Mouse (Mus musculus): ENCODE data around the gene Actg2. TPM values are rescaled to one million over a fixed set of nuclear protein-coding genes. Genes with fewer than 3 reads are reported as not detected.

The Actg2 gene
- total RNA-seq, 4 experiments from 2014 or later = not detected

- DNase-seq (ENCODE audit: low spot score in 2 of 2) = no peak
Measured at GRCm38 (mm10) chr6:83480019-83480655, 55.9 kb downstream of the Actg2 start.

GRCm38 (mm10) chr6:83479193-83479592 is 56.9 kb downstream of the Actg2 start:
- no peak for DNase-seq (ENCODE audit: low spot score in 2 of 2)

- DNase-seq (ENCODE audit: low spot score in 2 of 2) = no peak
Measured at GRCm38 (mm10) chr6:83478628-83479027, 57.4 kb downstream of the Actg2 start.

- no peak for DNase-seq (ENCODE audit: low spot score in 2 of 2)
Measured at GRCm38 (mm10) chr6:83478217-83478616, 57.8 kb downstream of the Actg2 start.

- no peak for DNase-seq (ENCODE audit: low spot score in 2 of 2)
Measured at GRCm38 (mm10) chr6:83475431-83475830, 60.6 kb downstream of the Actg2 start.

- DNase-seq (ENCODE audit: low spot score in 2 of 2) = no peak
Measured at GRCm38 (mm10) chr6:83473240-83473639, 62.8 kb downstream of the Actg2 start.

GRCm38 (mm10) chr6:83471739-83472138 is 64.3 kb downstream of the Actg2 start:
- DNase-seq (ENCODE audit: low spot score in 2 of 2) = no peak

- no peak for DNase-seq (ENCODE audit: low spot score in 2 of 2)
Measured at GRCm38 (mm10) chr6:83464011-83464410, 72.1 kb downstream of the Actg2 start.

Other genes starting within 250 kb of the Actg2 start
- gene Mthfd2, start 210.4 kb downstream of the Actg2 start, total RNA-seq (2022) = 10 to 100 TPM in 1 of 4 experiments, 1 to 10 TPM in 3; 5.7 to 10.6 (median 9.5) TPM
- gene Mob1a, start 210.2 kb downstream of the Actg2 start, total RNA-seq (2022) = 10 to 100 TPM; 20.5 to 31.0 (median 26.1) TPM
- 10 to 100 TPM; 33.5 to 55.4 (median 42.2) TPM for gene Bola3, start 187.1 kb downstream of the Actg2 start, total RNA-seq (2022)
- 10 to 100 TPM; 53.5 to 65.9 (median 58.5) TPM for gene Tet3, start 77.2 kb downstream of the Actg2 start, total RNA-seq (2022)
- 10 to 100 TPM; 32.7 to 37.0 (median 35.8) TPM for gene Dguok, start 29.3 kb downstream of the Actg2 start, total RNA-seq (2022)
- 10 to 100 TPM; 36.2 to 39.9 (median 37.7) TPM for gene Stambp, start 36.5 kb upstream of the Actg2 start, total RNA-seq (2022)
- not detected for gene Clec4f, start 119.9 kb upstream of the Actg2 start, total RNA-seq (2022)
- gene Cd207, start 141.6 kb upstream of the Actg2 start, total RNA-seq (2022) = not detected
- not detected for gene Vax2, start 175.0 kb upstream of the Actg2 start, total RNA-seq (2022)
- gene Atp6v1b1, start 206.7 kb upstream of the Actg2 start, total RNA-seq (2022) = under 1 TPM in 3 of 4 experiments, not detected in 1; 0.22 to 0.82 (median 0.29) TPM
- gene Ankrd53, start 226.4 kb upstream of the Actg2 start, total RNA-seq (2022) = not detected
- gene Tex261, start 239.5 kb upstream of the Actg2 start, total RNA-seq (2022) = 10 to 100 TPM; 48.3 to 59.3 (median 53.5) TPM